Mouse (Mus musculus) liver, embryonic 13.5 days (tissue): ENCODE measurements around the gene Ddx60. TPM values are rescaled to one million over a fixed set of nuclear protein-coding genes. Genes with fewer than 3 reads are reported as not detected.

Source experiments
- polyA plus RNA-seq: library from polyadenylated mRNA; unstranded; fragments of >200 nt; fragmentation: Nextera tagmentation; extraction: Ambion mirVana; gene quantifications from 2 replicates; pipeline ENCODE4 v1.2.1, GENCODE M21; 2015

Ddx60 gene
- polyA plus RNA-seq, 1 experiment from 2014 or later = 0.48 TPM

Other genes with a start within 250 kb of the Ddx60 start
- gene Palld, start 25.4 kb upstream of the Ddx60 start, polyA plus RNA-seq = 5.6 and 5.8 TPM in 2 replicates
- not detected in 2 replicates for gene Anxa10, start 195.1 kb downstream of the Ddx60 start, polyA plus RNA-seq